Mouse (Mus musculus): ENCODE results near the gene Ptgis.

Gene Ptgis

DNA sequence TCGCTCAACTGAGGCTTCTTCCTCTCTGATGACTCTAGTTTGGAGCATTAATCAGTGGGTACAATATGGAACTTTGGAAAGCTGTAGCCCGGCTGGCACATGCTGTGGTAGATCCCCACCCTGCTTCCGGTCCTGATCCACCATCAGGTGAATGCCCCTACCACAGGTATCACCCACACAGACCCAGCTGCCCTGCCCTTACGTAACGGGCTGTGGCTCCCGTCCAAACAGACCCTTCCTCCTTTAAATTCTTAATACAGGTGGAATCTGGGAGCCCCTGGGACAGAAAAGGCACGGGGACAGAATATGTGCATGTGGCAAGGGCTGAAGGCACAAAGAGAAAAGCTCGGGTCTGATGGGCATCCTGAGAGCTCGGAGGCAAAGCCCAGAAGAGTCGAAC, 35.5 kb upstream of the Ptgis start:
- TF ChIP-seq NANOG (IDR thresholded peaks at IDR 0.05; ENCODE audit: borderline replicate concordance, low read length): no peak
- TF ChIP-seq CTCF (conservative IDR thresholded peaks at IDR 0.05; ENCODE audit: low read length): no peak
- TF ChIP-seq POU5F1 (IDR thresholded peaks at IDR 0.05; ENCODE audit: borderline replicate concordance, low read length): no peak

DNA sequence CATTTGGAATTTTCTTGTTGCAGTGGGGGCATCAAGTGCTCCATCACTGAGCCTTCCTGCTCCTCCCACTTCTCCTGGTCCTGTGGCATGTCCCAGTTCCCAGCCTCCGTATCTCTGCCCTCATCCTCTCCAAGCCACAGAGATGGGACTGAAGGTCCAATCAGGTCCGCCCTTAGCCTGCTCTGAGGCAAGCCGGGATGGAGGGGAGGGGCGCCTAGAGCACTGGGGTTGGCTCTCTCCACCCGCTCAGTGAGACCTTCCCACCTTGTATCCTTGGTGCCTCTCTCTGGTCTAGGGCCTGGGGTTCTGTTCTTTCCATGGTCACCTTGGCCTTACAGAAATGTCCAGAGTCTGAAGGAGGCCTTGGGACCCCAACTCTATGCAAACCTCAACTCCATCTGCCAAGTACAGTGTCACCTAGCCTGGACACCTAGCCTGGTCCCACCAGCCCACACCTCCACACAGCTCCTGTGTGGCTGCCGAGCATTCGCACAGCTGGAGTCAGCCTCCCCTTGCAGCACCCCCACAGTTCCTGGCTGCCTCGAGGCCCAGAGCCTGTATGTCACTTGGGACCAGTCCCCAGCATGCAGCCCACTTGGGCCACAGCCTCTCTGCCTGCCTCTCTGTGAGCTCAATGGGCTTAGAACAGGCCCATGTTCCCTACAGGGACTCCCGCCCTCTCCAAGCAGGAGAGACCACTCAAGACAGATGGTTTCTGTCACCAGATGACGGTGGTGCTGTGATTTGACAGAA, 34.5 kb upstream of the Ptgis start:
- Histone ChIP-seq H3K4me1 (replicated peaks; ENCODE audit: low read depth, low read length) (peaks cover 20% of the 10 kb centered on the region), H3K27me3 (ENCODE audit: insufficient read depth, low read length) (0 out of 2 replicates have a peak, but pooled peaks cover 2% of the 10 kb centered on the region), H3K36me3 (ENCODE audit: insufficient read depth, low read length) (no peaks in the 10 kb centered on the region), H3K9me3 (ENCODE audit: low read length) (peaks cover 14% of the 10 kb centered on the region), H3K4me3 (replicated peaks; ENCODE audit: low read length) (no peak overlapping the region)
- no peak for TF ChIP-seq CTCF (conservative IDR thresholded peaks at IDR 0.05; ENCODE audit: low read length)
- TF ChIP-seq NANOG (IDR thresholded peaks at IDR 0.05; ENCODE audit: borderline replicate concordance, low read length): no peak
- TF ChIP-seq POU5F1 (IDR thresholded peaks at IDR 0.05; ENCODE audit: borderline replicate concordance, low read length): no peak

More for the DNA sequence above, 35.5 kb upstream of the Ptgis start:
- H3K9me3 ChIP-seq (ENCODE audit: low read length): peaks cover 24% of the 10 kb centered on the region
- H3K27me3 ChIP-seq (ENCODE audit: insufficient read depth, low read length): 0 out of 2 replicates have a peak, but pooled peaks cover 2% of the 10 kb centered on the region
- H3K36me3 ChIP-seq (ENCODE audit: insufficient read depth, low read length): no peaks in the 10 kb centered on the region
- peaks cover 20% of the 10 kb centered on the region for H3K4me1 ChIP-seq (replicated peaks; ENCODE audit: low read depth, low read length)
- H3K4me3 ChIP-seq (replicated peaks; ENCODE audit: low read length): no peak overlapping the region

DNA sequence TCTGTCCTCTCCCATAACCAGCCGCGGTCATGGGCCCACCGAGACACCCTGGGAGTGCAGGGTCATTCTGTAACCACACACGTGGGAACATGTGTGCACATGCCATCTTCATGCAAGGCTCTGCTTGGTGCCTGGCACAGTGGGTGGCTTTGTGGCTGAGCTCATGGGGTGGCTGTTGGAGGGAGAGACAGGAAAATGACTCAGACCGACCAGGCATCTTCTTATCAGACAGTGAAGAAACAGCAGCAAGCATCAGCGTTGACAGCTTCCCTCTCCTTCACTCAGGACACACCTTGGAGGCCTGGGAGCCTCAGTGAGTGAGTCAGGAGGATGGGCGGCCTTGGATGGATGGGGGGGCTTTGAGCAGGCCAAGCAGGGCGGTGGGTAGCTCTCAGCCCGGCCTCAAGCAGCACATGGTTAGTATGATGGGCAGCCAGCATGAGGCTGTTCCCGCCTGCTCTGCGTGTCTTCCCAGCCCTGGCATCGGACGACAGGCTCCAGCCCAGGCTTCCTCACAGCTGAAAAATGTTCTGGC, 32.9 kb upstream of the Ptgis start:
- Histone ChIP-seq H3K9me3 (ENCODE audit: low read length) (no peaks in the 10 kb centered on the region; the same call in 1 of the 2 replicates), H3K4me3 (replicated peaks; ENCODE audit: low read length) (no peak overlapping the region), H3K27me3 (ENCODE audit: insufficient read depth, low read length) (0 out of 2 replicates have a peak, but pooled peaks cover 2% of the 10 kb centered on the region), H3K36me3 (ENCODE audit: insufficient read depth, low read length) (no peaks in the 10 kb centered on the region), H3K4me1 (replicated peaks; ENCODE audit: low read depth, low read length) (peaks cover 15% of the 10 kb centered on the region)
- no peak for TF ChIP-seq CTCF (conservative IDR thresholded peaks at IDR 0.05; ENCODE audit: low read length)
- no peak for TF ChIP-seq NANOG (IDR thresholded peaks at IDR 0.05; ENCODE audit: borderline replicate concordance, low read length)
- TF ChIP-seq POU5F1 (IDR thresholded peaks at IDR 0.05; ENCODE audit: borderline replicate concordance, low read length): no peak

DNA sequence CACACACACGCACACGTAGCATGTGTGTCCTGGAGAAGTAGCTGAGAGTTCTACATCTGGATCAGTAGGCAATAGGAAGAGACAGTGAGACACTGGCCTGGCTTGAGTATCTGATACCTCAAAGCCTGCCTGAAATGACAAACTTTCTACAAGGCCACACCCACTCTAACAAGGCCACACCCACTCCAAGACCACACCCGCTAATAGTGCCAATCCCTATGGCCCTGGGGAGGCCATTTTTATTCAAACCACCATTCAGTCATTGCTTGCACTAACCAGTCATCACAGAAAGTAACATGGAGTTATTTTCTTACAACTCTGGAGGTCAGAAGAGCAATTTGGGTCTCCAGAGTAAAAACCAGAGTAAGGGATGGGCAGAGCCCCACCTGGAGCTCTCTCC, 32.3 kb upstream of the Ptgis start:
- H3K4me3 ChIP-seq (replicated peaks; ENCODE audit: low read length): no peak overlapping the region
- no peak for TF ChIP-seq POU5F1 (IDR thresholded peaks at IDR 0.05; ENCODE audit: borderline replicate concordance, low read length)
- TF ChIP-seq NANOG (IDR thresholded peaks at IDR 0.05; ENCODE audit: borderline replicate concordance, low read length): no peak
- TF ChIP-seq CTCF (conservative IDR thresholded peaks at IDR 0.05; ENCODE audit: low read length): no peak
- peaks cover 15% of the 10 kb centered on the region for H3K4me1 ChIP-seq (replicated peaks; ENCODE audit: low read depth, low read length)
- no peaks in the 10 kb centered on the region for H3K9me3 ChIP-seq (ENCODE audit: low read length)
- no peaks in the 10 kb centered on the region for H3K36me3 ChIP-seq (ENCODE audit: insufficient read depth, low read length)
- H3K27me3 ChIP-seq (ENCODE audit: insufficient read depth, low read length): 0 out of 2 replicates have a peak, but pooled peaks cover 2% of the 10 kb centered on the region

DNA sequence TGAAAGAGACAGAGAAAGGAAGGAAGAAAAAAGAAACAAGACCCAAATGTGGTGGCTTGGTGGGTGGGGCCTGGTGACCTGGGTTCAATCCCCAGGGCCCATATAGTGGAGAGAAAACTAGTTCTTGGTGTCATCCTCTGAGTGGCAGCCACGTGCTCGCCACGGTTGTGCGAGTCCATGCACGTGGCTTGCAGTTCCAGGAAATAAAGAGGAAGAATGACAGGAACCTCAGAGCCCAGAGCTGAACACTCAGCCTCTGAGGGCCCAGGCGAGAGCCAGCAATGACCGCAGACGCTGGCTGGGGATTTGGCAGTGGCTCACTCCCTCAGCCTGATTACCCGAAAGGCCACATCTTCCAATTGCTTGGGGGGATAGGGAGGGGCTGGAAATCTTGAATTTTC, 30.7 kb upstream of the Ptgis start:
- Histone ChIP-seq H3K4me1 (replicated peaks; ENCODE audit: low read depth, low read length) (peaks cover 23% of the 10 kb centered on the region), H3K9me3 (ENCODE audit: low read length) (no peaks in the 10 kb centered on the region), H3K4me3 (replicated peaks; ENCODE audit: low read length) (no peak overlapping the region), H3K27me3 (ENCODE audit: insufficient read depth, low read length) (0 out of 2 replicates have a peak, but pooled peaks cover 2% of the 10 kb centered on the region), H3K36me3 (ENCODE audit: insufficient read depth, low read length) (no peaks in the 10 kb centered on the region)
- TF ChIP-seq POU5F1 (IDR thresholded peaks at IDR 0.05; ENCODE audit: borderline replicate concordance, low read length) (no peak), NANOG (IDR thresholded peaks at IDR 0.05; ENCODE audit: borderline replicate concordance, low read length) (no peak), CTCF (conservative IDR thresholded peaks at IDR 0.05; ENCODE audit: low read length) (no peak)

DNA sequence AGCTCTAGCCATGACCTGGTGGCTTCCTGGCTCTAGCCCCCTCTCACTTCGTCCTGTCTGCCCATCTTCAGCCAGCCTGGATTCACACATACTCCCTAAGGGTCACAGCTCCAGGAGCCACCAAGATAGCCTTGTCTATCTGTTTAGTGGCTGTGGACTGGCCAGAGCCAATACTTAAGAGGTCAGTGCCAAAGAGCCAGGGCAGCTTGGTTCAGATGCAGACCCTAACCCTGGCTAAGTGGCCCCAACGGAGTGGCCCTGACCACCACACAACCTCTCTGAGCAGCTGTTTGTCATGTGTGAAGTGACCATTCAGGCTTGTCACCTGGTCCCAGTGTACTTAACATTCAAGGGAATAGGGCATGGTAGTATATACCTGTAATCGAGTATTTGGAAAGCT, 30.1 kb upstream of the Ptgis start:
- H3K9me3 ChIP-seq (ENCODE audit: low read length): no peaks in the 10 kb centered on the region
- no peaks in the 10 kb centered on the region for H3K27me3 ChIP-seq (ENCODE audit: insufficient read depth, low read length)
- H3K4me1 ChIP-seq (replicated peaks; ENCODE audit: low read depth, low read length): peaks cover 28% of the 10 kb centered on the region
- no peaks in the 10 kb centered on the region for H3K36me3 ChIP-seq (ENCODE audit: insufficient read depth, low read length)
- H3K4me3 ChIP-seq (replicated peaks; ENCODE audit: low read length): no peak overlapping the region
- TF ChIP-seq CTCF (conservative IDR thresholded peaks at IDR 0.05; ENCODE audit: low read length) (no peak), NANOG (IDR thresholded peaks at IDR 0.05; ENCODE audit: borderline replicate concordance, low read length) (no peak), POU5F1 (IDR thresholded peaks at IDR 0.05; ENCODE audit: borderline replicate concordance, low read length) (no peak)

DNA sequence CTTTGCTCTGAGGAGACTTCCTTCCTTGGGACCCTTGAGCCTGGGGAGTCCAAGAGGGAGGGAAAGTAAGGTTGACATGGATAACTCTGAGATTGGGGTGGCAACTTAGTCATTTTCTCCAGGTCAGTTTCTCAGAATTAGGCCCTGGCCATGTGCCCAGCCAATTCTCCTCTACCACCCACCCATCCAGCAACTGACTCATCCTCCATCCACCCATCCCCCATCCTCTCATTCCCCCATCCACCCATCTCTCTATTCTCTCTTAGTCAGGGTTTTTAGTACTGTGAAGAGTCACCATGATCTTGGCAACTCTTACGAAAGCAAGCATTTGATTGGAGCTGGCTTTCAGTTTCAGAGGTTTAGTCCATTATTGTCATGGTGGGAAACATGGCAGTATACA, 28.3 kb upstream of the Ptgis start:
- peaks cover 42% of the 10 kb centered on the region for H3K4me1 ChIP-seq (replicated peaks; ENCODE audit: low read depth, low read length)
- no peaks in the 10 kb centered on the region for H3K27me3 ChIP-seq (ENCODE audit: insufficient read depth, low read length)
- TF ChIP-seq CTCF (conservative IDR thresholded peaks at IDR 0.05; ENCODE audit: low read length) (no peak), POU5F1 (IDR thresholded peaks at IDR 0.05; ENCODE audit: borderline replicate concordance, low read length) (no peak), NANOG (IDR thresholded peaks at IDR 0.05; ENCODE audit: borderline replicate concordance, low read length) (no peak)
- H3K36me3 ChIP-seq (ENCODE audit: insufficient read depth, low read length): no peaks in the 10 kb centered on the region
- H3K9me3 ChIP-seq (ENCODE audit: low read length): no peaks in the 10 kb centered on the region
- no peak overlapping the region for H3K4me3 ChIP-seq (replicated peaks; ENCODE audit: low read length)

DNA sequence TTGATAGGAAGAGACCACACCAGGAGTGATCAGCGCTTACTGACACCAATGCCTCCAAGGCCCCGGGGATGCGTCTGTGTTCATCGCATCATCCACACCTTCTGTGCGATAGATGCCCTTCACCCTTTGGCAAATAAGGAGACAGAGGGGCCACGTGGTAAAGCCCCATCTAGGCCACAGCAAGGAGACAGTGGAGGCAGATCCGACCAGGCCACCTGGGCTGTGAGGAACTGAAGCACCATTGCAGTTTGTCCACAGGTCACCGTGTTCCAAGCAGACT, 27.9 kb upstream of the Ptgis start:
- no peak for TF ChIP-seq POU5F1 (IDR thresholded peaks at IDR 0.05; ENCODE audit: borderline replicate concordance, low read length)
- TF ChIP-seq NANOG (IDR thresholded peaks at IDR 0.05; ENCODE audit: borderline replicate concordance, low read length): no peak
- TF ChIP-seq CTCF (conservative IDR thresholded peaks at IDR 0.05; ENCODE audit: low read length): no peak
- Histone ChIP-seq H3K4me1 (replicated peaks; ENCODE audit: low read depth, low read length) (peaks cover 45% of the 10 kb centered on the region), H3K4me3 (replicated peaks; ENCODE audit: low read length) (no peak overlapping the region), H3K9me3 (ENCODE audit: low read length) (no peaks in the 10 kb centered on the region), H3K36me3 (ENCODE audit: insufficient read depth, low read length) (no peaks in the 10 kb centered on the region), H3K27me3 (ENCODE audit: insufficient read depth, low read length) (no peaks in the 10 kb centered on the region)
